Mouse (Mus musculus) midbrain, embryonic 14.5 days (tissue): ENCODE results near the gene Ddx23. TPM values are rescaled to one million over a fixed set of nuclear protein-coding genes. Genes with fewer than 3 reads are reported as not detected.

ENCODE experiments used
- ATAC-seq: fragments of 200-750 bp; cut with Nextera tagmentation; 2 replicates; pipeline ENCODE4 v1.8.0; 2017; ENCODE audit warnings: moderate number of reproducible peaks, moderate library complexity; ENCODE audit not compliant: low FRiP score, low TSS enrichment
- DNase-seq: peaks from one replicate; pipeline ENCODE4 v3.0.0-alpha.2; 2015
- H3K27ac ChIP-seq: fragments of 300-500 bp; sonication (generic); replicated peaks from 2 replicates; pipeline ENCODE4 v1.5.1; 2014; ENCODE audit warnings: mild to moderate bottlenecking, low read depth, low read length, moderate library complexity
- H3K27me3 ChIP-seq: fragments of 300-500 bp; sonication (generic); 2 replicates; pipeline ENCODE4 v1.6.1; 2014; ENCODE audit warnings: low read length, control low read depth, mixed read lengths; ENCODE audit not compliant: control insufficient read depth, insufficient read depth
- H3K36me3 ChIP-seq: fragments of 300-500 bp; sonication (generic); 2 replicates; pipeline ENCODE4 v1.6.1; 2014; ENCODE audit warnings: low read length, control low read depth; ENCODE audit not compliant: control insufficient read depth, insufficient read depth
- H3K4me1 ChIP-seq: fragments of 300-500 bp; sonication (generic); 2 replicates; pipeline ENCODE4 v1.6.1; 2014; ENCODE audit warnings: mild to moderate bottlenecking, antibody characterized with exemption, low read length, control low read depth; ENCODE audit not compliant: control insufficient read depth, insufficient read depth
- H3K4me2 ChIP-seq: fragments of 300-500 bp; sonication (generic); 2 replicates; pipeline ENCODE4 v1.6.1; 2014; ENCODE audit warnings: mild to moderate bottlenecking, low read length, moderate library complexity
- H3K4me3 ChIP-seq: fragments of 300-500 bp; sonication (generic); replicated peaks from 2 replicates; pipeline ENCODE4 v1.5.1; 2014; ENCODE audit warnings: low read depth, low read length
- H3K9ac ChIP-seq: fragments of 300-500 bp; sonication (generic); replicated peaks from 2 replicates; pipeline ENCODE4 v1.6.1; 2014; ENCODE audit warnings: mild to moderate bottlenecking, low read length, moderate library complexity
- H3K9me3 ChIP-seq: fragments of 300-500 bp; sonication (generic); 2 replicates; pipeline ENCODE4 v1.6.1; 2016; ENCODE audit warnings: low read length, control low read depth, mixed read lengths; ENCODE audit not compliant: control insufficient read depth
- WGBS: fragments of 180-500 bp; shearing (Covaris S2); extraction: QIAGEN DNeasy Blood & Tissue Kit; methylation state at CpG from one replicate; pipeline ENCODE4 v1.1.7; 2014; 5-methylcytosine and 5-hydroxymethylcytosine counted together
- polyA plus RNA-seq: library from polyadenylated mRNA; unstranded; fragments of >200 nt; fragmentation: Nextera tagmentation; extraction: Ambion mirVana; gene quantifications from 2 replicates; pipeline ENCODE4 v1.2.1, GENCODE M21; 2014

The Ddx23 gene
- polyA plus RNA-seq = 17.7 and 24.9 TPM in 2 replicates

GRCm38 (mm10) chr15:98662567-98663545 is at the start of gene Ddx23:
Gene Ddx23, minus strand, starts transcription at chr15:98662894.
- Histone ChIP-seq H3K9ac (peak within 1 kb of the TSS; percentile 88), H3K36me3 (peaks cover 9% of the 10 kb centered on the region), H3K27me3 (no peaks in the 10 kb centered on the region), H3K9me3 (no peaks in the 10 kb centered on the region), H3K4me1 (peaks cover 9% of the 10 kb centered on the region; the same call in 1 of the 2 replicates), H3K4me3 (peak within 1 kb of the TSS; percentile 85), H3K27ac (peak within 1 kb of the TSS; percentile 91), H3K4me2 (peak within 1 kb of the TSS; percentile 83)
- 4% methylated on average over 47 of the region's 48 CpGs for WGBS
- DNase-seq (peak; percentile 98), ATAC-seq (peak; percentile 93)

GRCm38 (mm10) chr15:98710442-98710841 is 47.7 kb upstream of the Ddx23 start:
- no peaks in the 10 kb centered on the region for H3K36me3 ChIP-seq
- H3K9ac ChIP-seq = no peak overlapping the region
- WGBS = 17% methylated on average over 9 of the region's 9 CpGs
- no peaks in the 10 kb centered on the region for H3K27me3 ChIP-seq
- H3K4me2 ChIP-seq = no peak overlapping the region
- ATAC-seq (no peak), DNase-seq (peak; percentile 80)
- no peaks in the 10 kb centered on the region for H3K9me3 ChIP-seq
- no peaks in the 10 kb centered on the region for H3K4me1 ChIP-seq
- H3K4me3 ChIP-seq = no peak overlapping the region
- H3K27ac ChIP-seq = no peak overlapping the region

- H3K4me3 ChIP-seq = peak within 1 kb of the TSS; percentile 35
Measured at GRCm38 (mm10) chr15:98707766-98708372, 45.2 kb upstream of the Ddx23 start, which contains the start of gene Ccdc65. Gene Ccdc65, plus strand, starts transcription at chr15:98708207.

GRCm38 (mm10) chr15:98704312-98704711 is 41.6 kb upstream of the Ddx23 start:
- Histone ChIP-seq H3K27ac (no peak overlapping the region), H3K36me3 (no peaks in the 10 kb centered on the region), H3K4me2 (no peak overlapping the region), H3K9me3 (no peaks in the 10 kb centered on the region), H3K27me3 (peaks cover 13% of the 10 kb centered on the region; the same call in 1 of the 2 replicates), H3K9ac (no peak overlapping the region), H3K4me1 (0 out of 2 replicates have a peak, but pooled peaks cover 4% of the 10 kb centered on the region), H3K4me3 (no peak overlapping the region)
- ATAC-seq (no peak), DNase-seq (no peak)
- 68% methylated on average over 9 of the region's 9 CpGs for WGBS

More at GRCm38 (mm10) chr15:98707766-98708372, 45.2 kb upstream of the Ddx23 start, which contains the start of gene Ccdc65:
- H3K4me2 ChIP-seq = peak within 1 kb of the TSS; percentile 60
- H3K36me3 ChIP-seq = no peaks in the 10 kb centered on the region
- no peaks in the 10 kb centered on the region for H3K9me3 ChIP-seq
- DNase-seq = peak; percentile 92
- no peaks in the 10 kb centered on the region for H3K27me3 ChIP-seq
- 20% methylated on average over 16 of the region's 16 CpGs for WGBS
- no peaks in the 10 kb centered on the region for H3K4me1 ChIP-seq
- H3K9ac ChIP-seq = peak within 1 kb of the TSS; percentile 26; the same call in 1 of the 2 replicates
- no peak for ATAC-seq
- no peak within 1 kb of the TSS for H3K27ac ChIP-seq

- H3K4me1 ChIP-seq = 0 out of 2 replicates have a peak, but pooled peaks cover 4% of the 10 kb centered on the region
- H3K9me3 ChIP-seq = no peaks in the 10 kb centered on the region
- 4% methylated on average over 40 of the region's 40 CpGs for WGBS
- peaks cover 16% of the 10 kb centered on the region; the same call in 1 of the 2 replicates for H3K27me3 ChIP-seq
- ATAC-seq (peak; percentile 84), DNase-seq (peak; percentile 94)
- H3K9ac ChIP-seq = peak overlapping the region; percentile 52
- no peaks in the 10 kb centered on the region for H3K36me3 ChIP-seq
- H3K27ac ChIP-seq = peak overlapping the region; percentile 75
- H3K4me3 ChIP-seq = peak overlapping the region; percentile 39
- H3K4me2 ChIP-seq = peak overlapping the region; percentile 62
Measured at GRCm38 (mm10) chr15:98699190-98700105, 36.8 kb upstream of the Ddx23 start.

GRCm38 (mm10) chr15:98696216-98696615 is 33.5 kb upstream of the Ddx23 start:
- H3K9me3 ChIP-seq = no peaks in the 10 kb centered on the region
- no peak overlapping the region for H3K4me3 ChIP-seq
- H3K4me1 ChIP-seq = peaks cover 13% of the 10 kb centered on the region
- H3K36me3 ChIP-seq = no peaks in the 10 kb centered on the region
- H3K9ac ChIP-seq = no peak overlapping the region
- peaks cover 11% of the 10 kb centered on the region; the same call in 1 of the 2 replicates for H3K27me3 ChIP-seq
- WGBS = 50% methylated on average over 8 of the region's 8 CpGs
- DNase-seq = no peak
- H3K27ac ChIP-seq = no peak overlapping the region
- H3K4me2 ChIP-seq = no peak overlapping the region
- no peak for ATAC-seq

GRCm38 (mm10) chr15:98695726-98696125 is 33.0 kb upstream of the Ddx23 start:
- no peak overlapping the region for H3K27ac ChIP-seq
- no peaks in the 10 kb centered on the region for H3K9me3 ChIP-seq
- H3K9ac ChIP-seq = no peak overlapping the region
- H3K4me3 ChIP-seq = no peak overlapping the region
- H3K36me3 ChIP-seq = no peaks in the 10 kb centered on the region
- ATAC-seq (no peak), DNase-seq (no peak)
- H3K4me1 ChIP-seq = peaks cover 18% of the 10 kb centered on the region
- 69% methylated on average over 9 of the region's 9 CpGs for whole genome bisulfite sequencing
- peaks cover 6% of the 10 kb centered on the region; the same call in 1 of the 2 replicates for H3K27me3 ChIP-seq
- no peak overlapping the region for H3K4me2 ChIP-seq
